Mouse (Mus musculus) regulatory T cell (primary cell): ENCODE measurements at regions not wholly inside any gene's neighbourhood (a gene's known extent, or its start where the extent isn't known, plus 50 kb on each side); places are given as distances from the start of the nearest gene placed in this dataset.

Experiments
- in situ Hi-C: fragments of 300-600 bp; cut with MboI, MseI; formaldehyde crosslinking; loops from one replicate; pipeline ENCODE4 v1.15.1; 2025; ENCODE audit warnings: high pct_unique_total_duplicates

- in situ Hi-C loops = no loop called here
Measured at GRCm38 (mm10) chr9:11729732-11730131, 825.2 kb upstream of the Cntn5 start.

DNA sequence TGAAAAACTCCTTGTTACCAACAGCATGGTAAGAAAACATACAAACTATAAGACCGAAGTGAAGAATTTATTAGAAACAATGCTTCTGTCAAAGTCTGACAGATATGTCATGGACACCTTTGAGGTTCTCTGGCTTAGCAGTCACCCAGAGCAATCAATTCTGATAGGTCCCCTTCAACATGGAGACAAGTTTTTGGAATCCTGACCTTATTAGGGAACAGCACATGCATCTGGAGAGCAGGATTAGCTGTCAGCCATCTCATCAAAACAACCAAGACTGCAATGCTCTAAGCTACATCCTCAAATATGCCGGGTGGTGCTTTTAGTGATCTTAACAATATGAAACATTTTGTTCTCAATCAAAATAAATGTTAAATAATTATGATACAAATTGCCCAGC is 817.2 kb upstream of the Cntn5 start:
- in situ Hi-C loops = no loop called here

GRCm38 (mm10) chr9:11704647-11705046 is 800.1 kb upstream of the Cntn5 start:
- in situ Hi-C loops = no loop called here

DNA sequence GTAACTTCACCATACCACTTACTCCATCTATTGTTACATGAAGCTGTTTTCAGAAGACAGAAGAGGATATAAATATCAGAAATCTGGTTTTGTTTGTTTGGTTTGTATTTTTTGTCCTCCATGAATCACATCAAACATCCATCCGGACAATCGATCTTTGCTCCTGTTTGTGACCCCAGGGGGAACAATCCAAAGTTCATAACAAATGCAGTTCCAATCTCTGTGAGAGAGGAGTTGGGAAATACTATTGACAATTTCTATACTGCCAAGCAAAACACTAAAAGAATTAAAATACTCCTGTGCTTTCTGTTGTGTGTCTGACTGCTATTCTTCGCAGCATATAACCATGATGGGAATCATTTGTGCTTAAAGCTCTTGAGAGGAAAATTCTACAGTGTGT is 798.6 kb upstream of the Cntn5 start:
- in situ Hi-C loops = no loop called here

DNA sequence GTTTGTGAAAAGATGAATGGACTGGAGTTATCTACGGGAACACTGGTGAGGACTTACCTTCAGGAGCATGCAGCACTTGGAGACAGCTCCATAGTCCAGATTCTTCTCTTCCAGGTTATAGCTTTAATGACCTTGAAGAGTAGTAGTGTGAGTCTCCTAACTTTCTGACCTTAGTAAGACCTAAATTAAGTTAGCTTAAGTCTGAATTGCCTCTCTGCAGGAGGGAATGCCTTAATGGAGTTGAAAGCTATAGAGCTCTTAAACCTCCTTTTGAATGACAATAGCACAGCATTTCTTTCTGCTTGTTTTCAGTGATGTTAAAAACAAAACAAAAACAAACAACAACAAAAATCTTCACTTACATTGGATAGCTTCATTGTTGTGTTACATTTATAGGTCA is 788.9 kb upstream of the Cntn5 start:
- in situ Hi-C loops = no loop called here

- in situ Hi-C loops = loop anchor here (10.0 kb wide), 1 partner anchor 362 kb away; no protein-coding TSS in a partner anchor
Measured at GRCm38 (mm10) chr9:11687101-11687500, 782.5 kb upstream of the Cntn5 start.

DNA sequence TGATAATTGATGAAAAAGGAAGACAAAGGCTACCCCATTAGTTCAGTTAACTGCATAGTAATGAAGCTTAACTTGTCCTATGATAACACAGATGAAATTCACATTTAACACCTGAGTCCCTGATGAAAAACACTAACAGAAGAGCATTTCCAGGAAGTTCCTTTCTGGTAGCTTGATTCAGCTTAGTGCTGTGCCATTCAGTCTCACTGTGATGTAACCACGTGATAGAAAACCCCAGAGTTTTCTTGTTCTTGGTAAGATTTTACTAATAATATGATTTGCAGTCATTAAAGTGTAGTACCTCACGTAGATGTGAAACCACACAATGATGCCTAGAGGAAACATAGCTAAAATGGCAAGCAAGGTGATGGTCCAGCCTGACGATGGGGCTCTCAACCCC is 767.4 kb upstream of the Cntn5 start:
- in situ Hi-C loops = no loop called here

DNA sequence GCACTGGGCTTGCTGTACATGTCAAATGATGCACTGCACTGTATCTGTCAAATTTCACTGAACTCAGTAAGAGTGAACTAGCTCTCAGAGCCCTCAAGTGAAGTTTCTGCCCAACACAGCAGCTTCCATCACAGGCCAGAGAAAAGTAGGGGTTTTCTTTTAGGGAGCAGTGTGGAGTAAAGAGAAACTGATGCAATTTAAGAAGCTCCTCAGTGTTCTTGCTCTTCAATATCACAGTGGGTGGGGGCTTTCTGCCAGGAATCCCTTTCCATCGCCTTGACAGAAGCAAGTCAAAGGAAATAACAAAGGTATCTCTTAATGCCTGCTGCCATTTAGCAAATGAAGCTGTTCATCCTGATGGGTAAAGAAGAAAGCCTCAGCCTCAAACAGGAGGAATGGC is 766.7 kb upstream of the Cntn5 start:
- in situ Hi-C loops = no loop called here

- in situ Hi-C loops = no loop called here
Measured at GRCm38 (mm10) chr9:11629461-11629860, 724.9 kb upstream of the Cntn5 start.

DNA sequence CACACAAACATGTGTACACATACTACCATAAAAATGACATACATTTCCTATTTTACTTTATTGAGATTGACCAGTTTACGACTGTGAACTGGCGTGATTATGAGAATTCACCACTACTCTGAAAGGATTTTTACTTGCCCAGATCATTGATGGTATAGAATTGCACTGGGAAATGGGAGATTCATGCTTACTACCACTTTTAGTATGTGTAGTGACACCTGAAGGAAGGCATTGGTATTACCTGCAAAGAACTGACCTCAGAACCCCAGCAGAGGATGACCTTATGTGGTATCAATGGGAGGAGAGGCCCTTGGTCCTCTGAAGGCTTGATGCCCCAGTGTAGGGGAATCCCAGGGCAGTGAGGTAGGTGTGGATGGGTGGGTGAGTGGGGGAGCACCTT is 699.8 kb upstream of the Cntn5 start:
- in situ Hi-C loops = no loop called here

DNA sequence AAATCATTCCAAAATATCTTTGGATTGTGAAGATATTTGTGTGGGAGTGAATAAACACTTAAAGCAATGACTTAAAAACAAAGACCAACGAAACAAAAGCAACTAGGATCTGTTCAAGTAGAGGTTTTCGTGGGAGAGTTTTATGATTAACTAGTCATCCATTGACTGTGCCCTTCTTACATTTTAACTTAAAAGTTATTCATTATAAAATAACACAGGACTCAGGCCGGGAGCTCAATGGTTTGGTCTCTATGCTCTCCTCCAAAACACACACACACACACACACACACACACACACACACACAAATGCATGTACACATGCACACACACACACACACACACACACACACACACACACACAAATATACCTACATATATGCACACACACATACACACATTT is 699.3 kb upstream of the Cntn5 start:
- in situ Hi-C loops = no loop called here

- in situ Hi-C loops = no loop called here
Measured at GRCm38 (mm10) chr9:11602857-11603256, 698.3 kb upstream of the Cntn5 start.

- in situ Hi-C loops = no loop called here
Measured at GRCm38 (mm10) chr9:11579011-11579410, 674.4 kb upstream of the Cntn5 start.

DNA sequence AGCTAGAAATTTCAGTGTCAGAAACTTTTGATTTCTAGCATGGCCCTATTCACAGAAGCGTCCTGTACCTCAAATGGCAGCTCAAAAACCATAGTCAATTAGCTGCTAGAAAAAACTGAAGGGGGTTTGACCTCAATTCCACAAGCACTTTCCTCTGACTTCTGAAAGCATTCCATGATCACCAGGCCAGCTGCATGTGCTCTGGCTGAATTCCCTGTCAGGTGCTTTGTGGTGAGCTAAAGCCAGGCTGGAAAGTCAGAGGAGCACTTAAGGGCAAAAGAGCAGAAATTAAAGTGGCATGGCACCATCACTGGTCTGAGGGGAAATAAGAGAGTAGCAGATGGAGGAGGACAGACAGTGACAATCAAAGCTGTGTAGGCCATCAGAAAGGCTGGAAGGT is 658.3 kb upstream of the Cntn5 start:
- in situ Hi-C loops = no loop called here

- in situ Hi-C loops = no loop called here
Measured at GRCm38 (mm10) chr9:11559384-11559783, 654.8 kb upstream of the Cntn5 start.

DNA sequence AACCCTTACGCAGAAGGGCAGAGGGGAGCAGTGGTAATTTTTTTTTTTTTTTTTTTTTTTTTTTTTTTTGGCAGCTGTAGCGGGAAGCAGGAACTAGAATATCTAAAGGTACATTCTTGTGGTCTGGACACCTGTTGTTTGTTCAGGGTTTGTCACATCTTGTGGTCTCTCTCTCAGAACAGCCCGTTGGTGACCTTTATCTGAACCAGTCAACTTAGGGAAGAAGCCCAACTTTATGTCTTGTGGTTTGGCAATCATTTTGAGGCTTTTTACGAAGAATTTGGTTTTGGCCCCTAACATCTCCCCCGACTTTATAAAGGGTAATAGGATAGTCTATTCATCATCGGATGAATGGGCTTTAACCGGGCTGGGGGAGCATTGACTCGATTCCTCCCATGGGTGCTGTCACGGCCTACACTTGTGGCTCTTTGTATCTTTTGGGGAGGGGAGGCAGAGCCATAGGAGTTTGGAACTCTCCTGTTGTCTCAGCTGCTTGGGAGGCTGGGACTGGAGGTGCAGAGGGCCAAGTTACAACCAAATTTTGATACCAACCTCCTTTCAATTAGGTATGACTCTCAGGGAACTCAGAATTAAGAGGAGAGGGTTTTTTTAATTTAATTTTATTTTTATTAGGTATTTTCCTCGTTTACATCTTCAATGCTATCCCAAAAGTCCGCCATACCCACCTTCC is 609.4 kb upstream of the Cntn5 start:
- in situ Hi-C loops = no loop called here
